Mouse (Mus musculus) ES-Bruce4 (cell line): ENCODE results near the gene Capn11.

ENCODE experiments used
- CTCF ChIP-seq: IDR thresholded peaks from one replicate; pipeline ENCODE4 v1.8.1; 2011; ENCODE audit warnings: low read depth, low read length
- EP300 ChIP-seq: IDR thresholded peaks from 2 replicates; pipeline ENCODE4 v1.6.1; 2011; ENCODE audit warnings: low read depth, low read length; ENCODE audit not compliant: insufficient read depth

- TF ChIP-seq EP300 (no peak), CTCF (no peak)
Observed at GRCm38 (mm10) chr17:45585725-45586448, 73.2 kb downstream of the Capn11 start.
